Mouse (Mus musculus) heart, embryonic 14.5 days (tissue): ENCODE measurements around the gene Oosp2. TPM values are rescaled to one million over a fixed set of nuclear protein-coding genes. Genes with fewer than 3 reads are reported as not detected.

Experiments used
- ATAC-seq: fragments of 200-750 bp; cut with Nextera tagmentation; 2 replicates; pipeline ENCODE4 v1.8.0; 2017; ENCODE audit warnings: low read depth, moderate TSS enrichment; ENCODE audit not compliant: insufficient number of reproducible peaks, insufficient read depth, low FRiP score
- H3K27ac ChIP-seq, 2 experiments: fragments of 200-500 bp in 1 of 2; fragments of 300-500 bp in 1 of 2; sonication (generic) in 1 of 2; replicated peaks in 1 of 2; 2 replicates each; pipeline ENCODE4 v1.5.1; 2012 to 2014; ENCODE audit warnings: low read depth in 2 of 2, low read length in 2 of 2, control low read depth in 1 of 2, mild to moderate bottlenecking in 1 of 2, mixed read lengths in 1 of 2; ENCODE audit not compliant: control insufficient read depth in 1 of 2, insufficient read depth in 1 of 2
- H3K27me3 ChIP-seq: fragments of 300-500 bp; sonication (generic); 2 replicates; pipeline ENCODE4 v1.6.1; 2014; ENCODE audit warnings: mild to moderate bottlenecking, low read length, control low read depth; ENCODE audit not compliant: control insufficient read depth, insufficient read depth
- H3K36me3 ChIP-seq: fragments of 300-500 bp; sonication (generic); 2 replicates; pipeline ENCODE4 v1.6.1; 2014; ENCODE audit warnings: mild to moderate bottlenecking, control low read depth, low read length, mixed read lengths; ENCODE audit not compliant: control insufficient read depth, insufficient read depth
- H3K4me1 ChIP-seq, 2 experiments: fragments of 200-500 bp in 1 of 2; fragments of 300-500 bp in 1 of 2; sonication (generic) in 1 of 2; 2 replicates each; pipeline ENCODE4 v1.6.1; 2012 to 2014; ENCODE audit warnings: low read length in 2 of 2, control low read depth in 1 of 2, mixed read lengths in 1 of 2; ENCODE audit not compliant: control insufficient read depth in 2 of 2, insufficient read depth in 2 of 2
- H3K4me2 ChIP-seq: fragments of 300-500 bp; sonication (generic); 2 replicates; pipeline ENCODE4 v1.6.1; 2014; ENCODE audit warnings: mild to moderate bottlenecking, low read length
- H3K4me3 ChIP-seq, 2 experiments: fragments of 200-500 bp in 1 of 2; fragments of 300-500 bp in 1 of 2; sonication (generic) in 1 of 2; 2 replicates each; pipeline ENCODE4 v1.5.1; 2012 to 2014; ENCODE audit warnings: low read length in 2 of 2, mild to moderate bottlenecking in 2 of 2, control low read depth in 1 of 2, low read depth in 1 of 2, moderate library complexity in 1 of 2; ENCODE audit not compliant: control insufficient read depth in 1 of 2, insufficient read depth in 1 of 2
- H3K9ac ChIP-seq: fragments of 300-500 bp; sonication (generic); 2 replicates; pipeline ENCODE4 v1.6.1; 2014; ENCODE audit warnings: mild to moderate bottlenecking, low read length
- H3K9me3 ChIP-seq: fragments of 300-500 bp; sonication (generic); 2 replicates; pipeline ENCODE4 v1.6.1; 2016; ENCODE audit warnings: low read length, control low read depth; ENCODE audit not compliant: control insufficient read depth
- WGBS: fragments of 180-500 bp; shearing (Covaris S2); extraction: QIAGEN DNeasy Blood & Tissue Kit; methylation state at CpG from one replicate; pipeline ENCODE4 v1.1.7; 2014; 5-methylcytosine and 5-hydroxymethylcytosine counted together
- polyA plus RNA-seq: library from polyadenylated mRNA; unstranded; fragments of >200 nt; fragmentation: Nextera tagmentation; extraction: Ambion mirVana; gene quantifications from 2 replicates; pipeline ENCODE4 v1.2.1, GENCODE M21; 2014

Gene Oosp2
- polyA plus RNA-seq, 1 experiment from 2014 or later, result not detected

DNA sequence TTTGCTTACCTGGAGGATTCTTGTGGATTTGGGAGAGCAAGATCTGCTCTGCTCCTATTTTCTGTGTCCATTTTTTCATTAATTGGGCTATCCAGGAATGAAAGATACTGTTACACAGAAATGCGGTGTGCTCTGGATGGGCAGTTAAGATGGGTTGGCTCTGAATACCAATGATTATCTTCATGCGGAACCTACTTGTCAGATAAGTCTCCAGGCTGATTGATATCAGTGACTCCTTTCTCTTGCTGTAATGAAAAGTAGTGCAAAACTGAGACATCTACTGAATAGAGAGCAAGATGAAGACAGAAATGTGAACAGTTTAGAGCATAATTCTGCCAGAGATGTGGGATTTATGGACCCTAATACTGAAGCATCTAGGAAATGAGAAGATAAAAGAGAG lies 36.8 kb downstream of the Oosp2 start, which contains the start of gene Ms4a2:
Gene Ms4a2, minus strand, starts transcription at position 169 of the 400 bp plus-strand sequence.
- Histone ChIP-seq H3K27me3 (no peaks in the 10 kb centered on the region), H3K27ac (no peak within 1 kb of the TSS), H3K9ac (no peak within 1 kb of the TSS), H3K4me3 (no peak within 1 kb of the TSS), H3K9me3 (no peaks in the 10 kb centered on the region), H3K36me3 (no peaks in the 10 kb centered on the region), H3K4me1 (no peaks in the 10 kb centered on the region), H3K4me2 (no peak within 1 kb of the TSS)
- WGBS, result 77% methylated on average over 2 of the region's 2 CpGs
- no peak for ATAC-seq

DNA sequence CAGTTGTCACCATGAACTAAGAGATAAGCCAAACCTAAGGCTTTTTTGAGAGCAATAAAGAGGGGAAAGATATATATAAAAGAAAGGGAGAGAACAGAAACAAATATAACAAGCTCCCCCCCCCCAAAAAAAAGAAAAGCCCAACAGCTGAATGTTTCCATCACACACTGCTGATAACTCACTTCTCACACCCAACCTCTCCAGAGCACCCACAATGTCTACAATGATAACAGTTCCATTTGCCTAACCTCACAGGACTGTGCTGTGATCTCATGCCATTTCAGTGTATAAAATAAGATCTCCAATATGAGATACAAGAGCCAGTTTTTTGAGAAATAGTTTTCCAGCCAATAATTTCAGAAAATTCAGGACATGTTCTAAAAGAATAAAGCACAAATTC lies 42.4 kb downstream of the Oosp2 start:
- H3K4me1 ChIP-seq, result no peaks in the 10 kb centered on the region
- ATAC-seq, result no peak
- no peaks in the 10 kb centered on the region for H3K36me3 ChIP-seq
- no peaks in the 10 kb centered on the region for H3K27me3 ChIP-seq
- no peak overlapping the region for H3K27ac ChIP-seq
- no peak overlapping the region for H3K4me2 ChIP-seq
- H3K9me3 ChIP-seq, result no peaks in the 10 kb centered on the region
- no peak overlapping the region for H3K9ac ChIP-seq
- no peak overlapping the region for H3K4me3 ChIP-seq

DNA sequence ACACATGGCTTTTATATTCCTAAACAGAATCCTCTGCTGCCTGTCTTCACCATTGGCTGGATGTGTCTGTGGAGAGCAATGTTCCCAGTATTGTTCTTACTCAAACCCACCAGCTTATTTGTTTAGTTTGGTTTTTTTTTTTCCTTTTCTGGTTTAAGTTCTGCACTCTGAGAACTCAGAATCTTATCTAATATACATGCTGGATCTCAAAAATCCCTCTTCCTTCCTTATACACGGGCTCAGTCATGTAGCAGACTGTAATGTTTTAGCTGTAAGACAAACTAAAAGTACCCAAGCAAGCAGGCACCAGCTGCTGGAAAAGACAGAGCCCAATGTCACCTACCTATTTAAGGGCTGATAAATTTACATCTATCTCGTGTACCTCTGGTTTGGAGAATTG lies 45.6 kb downstream of the Oosp2 start:
- H3K4me1 ChIP-seq, result 0 out of 4 replicates have a peak, but pooled peaks cover 0 to 2% of the 10 kb centered on the region in 2 experiments
- 39% methylated on average over 2 of the region's 2 CpGs for WGBS
- no peak for ATAC-seq
- H3K36me3 ChIP-seq, result no peaks in the 10 kb centered on the region
- no peak overlapping the region for H3K9ac ChIP-seq
- H3K27me3 ChIP-seq, result no peaks in the 10 kb centered on the region
- H3K27ac ChIP-seq, result no peak overlapping the region
- H3K4me2 ChIP-seq, result no peak overlapping the region
- H3K4me3 ChIP-seq, result no peak overlapping the region
- H3K9me3 ChIP-seq, result no peaks in the 10 kb centered on the region

DNA sequence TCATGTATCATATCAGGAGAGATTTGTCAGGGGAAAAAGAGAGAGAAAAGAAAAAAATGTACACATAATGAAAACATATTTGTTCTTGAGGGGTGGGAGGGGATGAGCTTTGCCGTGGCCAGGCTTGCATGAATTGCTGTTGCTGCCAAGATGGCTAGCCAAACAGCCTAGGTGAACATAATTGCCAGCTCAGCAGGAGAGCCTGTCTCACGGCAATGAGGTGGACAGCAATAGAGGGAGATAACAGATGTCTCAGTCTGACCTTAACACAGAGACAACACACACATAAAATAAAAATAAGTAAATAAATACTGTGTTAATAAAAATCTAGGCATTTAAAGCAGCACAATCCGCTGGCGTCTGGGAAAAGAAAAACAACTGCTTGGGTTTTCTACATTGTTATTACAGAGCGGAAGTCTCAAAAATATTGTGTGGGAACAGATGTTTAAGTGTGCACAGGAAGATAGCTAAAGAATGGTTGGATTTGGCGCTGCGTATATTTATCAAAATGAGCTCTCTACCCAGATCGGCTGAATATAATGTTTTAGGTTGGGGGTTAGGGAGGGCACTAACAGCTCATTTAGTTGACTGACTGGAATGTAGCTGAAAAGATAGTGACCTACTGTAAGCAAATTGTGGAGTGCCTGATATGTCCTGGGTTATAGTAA lies 46.4 kb downstream of the Oosp2 start:
- Histone ChIP-seq H3K36me3 (no peaks in the 10 kb centered on the region), H3K4me2 (no peak overlapping the region), H3K4me1 (0 out of 4 replicates have a peak, but pooled peaks cover 0 to 2% of the 10 kb centered on the region in 2 experiments), H3K9me3 (no peaks in the 10 kb centered on the region), H3K9ac (no peak overlapping the region), H3K4me3 (no peak overlapping the region), H3K27ac (no peak overlapping the region), H3K27me3 (no peaks in the 10 kb centered on the region)
- no peak for ATAC-seq
- WGBS, result 61% methylated on average over 8 of the region's 8 CpGs

DNA sequence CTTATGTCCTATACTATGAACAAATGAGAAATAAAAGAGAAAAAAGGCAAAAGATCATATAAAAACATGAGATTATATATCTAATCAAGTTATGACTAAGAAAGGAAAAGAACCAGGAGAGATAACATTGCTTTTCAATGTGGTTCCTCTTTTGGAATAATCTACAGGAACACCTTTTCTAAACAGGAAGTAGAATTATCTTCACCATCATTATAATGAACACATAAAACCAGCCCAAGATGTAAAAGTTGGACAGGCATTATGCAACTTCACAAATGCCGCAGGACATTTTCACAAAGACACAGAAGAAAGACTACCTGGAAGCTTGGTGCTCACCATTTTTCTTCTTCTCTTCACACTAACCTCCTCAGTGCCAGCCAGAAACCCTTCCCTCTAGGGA lies 47.3 kb downstream of the Oosp2 start:
- 91% methylated on average over 1 of the region's 1 CpGs for WGBS
- no peaks in the 10 kb centered on the region for H3K36me3 ChIP-seq
- no peak for ATAC-seq

DNA sequence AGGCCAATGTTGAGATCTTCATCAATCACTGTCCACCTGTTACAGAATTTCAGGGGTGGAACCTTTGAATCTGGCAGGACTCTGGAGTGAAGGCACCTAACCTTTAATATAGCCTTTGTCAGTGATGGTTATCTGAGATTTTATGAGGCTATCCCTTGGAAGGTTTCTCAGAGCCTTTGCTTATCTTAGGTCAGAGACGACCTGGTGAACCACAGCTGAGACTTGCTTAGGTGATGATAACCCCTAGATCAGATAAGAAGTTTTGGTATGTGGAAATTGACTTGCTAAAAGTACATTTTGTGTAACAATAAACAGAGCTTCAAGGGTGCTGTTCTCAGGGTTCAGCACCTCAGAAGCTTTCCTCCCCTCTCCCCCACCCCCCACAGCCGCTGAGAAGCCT lies 48.1 kb downstream of the Oosp2 start:
- H3K27ac ChIP-seq, result no peak overlapping the region
- H3K4me1 ChIP-seq, result 0 out of 4 replicates have a peak, but pooled peaks cover 0 to 2% of the 10 kb centered on the region in 2 experiments
- 44% methylated on average over 2 of the region's 2 CpGs for WGBS
- no peak overlapping the region for H3K9ac ChIP-seq
- H3K36me3 ChIP-seq, result no peaks in the 10 kb centered on the region
- H3K4me3 ChIP-seq, result no peak overlapping the region
- H3K4me2 ChIP-seq, result no peak overlapping the region
- no peak for ATAC-seq
- no peaks in the 10 kb centered on the region for H3K27me3 ChIP-seq
- H3K9me3 ChIP-seq, result no peaks in the 10 kb centered on the region

More for the DNA sequence above, 47.3 kb downstream of the Oosp2 start:
- Histone ChIP-seq H3K9me3 (no peaks in the 10 kb centered on the region), H3K4me2 (no peak overlapping the region), H3K27ac (no peak overlapping the region), H3K9ac (no peak overlapping the region), H3K4me1 (0 out of 4 replicates have a peak, but pooled peaks cover 0 to 2% of the 10 kb centered on the region in 2 experiments), H3K4me3 (no peak overlapping the region), H3K27me3 (no peaks in the 10 kb centered on the region)

DNA sequence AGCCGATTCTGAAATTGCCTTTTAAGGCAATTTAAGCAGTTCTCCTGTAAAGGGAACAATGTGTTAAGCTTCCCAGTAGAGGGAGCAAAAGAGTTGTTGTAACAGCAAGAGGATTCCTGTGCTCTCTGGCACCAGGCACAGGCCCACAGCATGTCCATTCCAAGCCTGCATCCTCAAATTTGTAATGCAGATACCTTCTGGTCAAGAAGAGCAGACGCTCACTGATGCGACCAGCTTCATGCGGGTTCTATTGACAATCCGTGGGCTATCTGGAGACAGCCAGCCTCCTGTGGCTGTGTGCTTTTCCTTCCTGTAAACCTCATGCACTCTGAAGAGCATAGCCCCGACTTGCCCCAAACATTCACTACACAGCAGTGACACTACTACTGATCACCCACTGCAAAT lies 48.8 kb downstream of the Oosp2 start:
- Histone ChIP-seq H3K27me3 (no peaks in the 10 kb centered on the region), H3K36me3 (no peaks in the 10 kb centered on the region), H3K9ac (no peak overlapping the region), H3K4me2 (no peak overlapping the region), H3K27ac (no peak overlapping the region), H3K4me1 (0 out of 4 replicates have a peak, but pooled peaks cover 0 to 2% of the 10 kb centered on the region in 2 experiments), H3K9me3 (no peaks in the 10 kb centered on the region), H3K4me3 (no peak overlapping the region)
- 21% methylated on average over 6 of the region's 6 CpGs for WGBS
- ATAC-seq, result no peak

DNA sequence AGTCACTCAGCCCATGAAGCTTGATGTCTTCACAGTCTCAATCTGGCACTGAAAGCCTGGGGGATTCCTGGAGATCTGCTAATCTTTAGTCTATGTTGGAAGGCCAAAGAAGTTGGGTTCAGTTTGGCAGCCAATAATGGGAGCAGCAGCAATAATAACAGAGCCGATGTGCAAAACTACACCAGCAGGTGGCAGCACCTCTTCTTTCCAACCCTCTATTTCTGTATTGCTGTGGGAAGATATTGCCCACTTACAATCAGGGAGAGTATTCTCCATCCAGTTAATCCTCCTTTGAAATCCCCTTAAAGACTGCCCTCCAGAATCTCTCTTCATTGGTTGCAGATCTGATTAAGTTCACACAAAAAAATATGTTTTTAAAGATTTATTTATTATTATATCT lies 52.2 kb downstream of the Oosp2 start:
- no peak overlapping the region for H3K27ac ChIP-seq
- no peaks in the 10 kb centered on the region for H3K27me3 ChIP-seq
- ATAC-seq, result no peak
- 11% methylated on average over 1 of the region's 1 CpGs for WGBS
- H3K4me2 ChIP-seq, result no peak overlapping the region
- H3K36me3 ChIP-seq, result no peaks in the 10 kb centered on the region
- H3K9me3 ChIP-seq, result no peaks in the 10 kb centered on the region
- no peak overlapping the region for H3K4me3 ChIP-seq
- no peak overlapping the region for H3K9ac ChIP-seq
- 0 out of 4 replicates have a peak, but pooled peaks cover 0 to 2% of the 10 kb centered on the region in 2 experiments for H3K4me1 ChIP-seq
